Mouse (Mus musculus) mammary gland, adult 2 months (tissue): Measurements from ENCODE around the gene Troap. TPM values are rescaled to one million over a fixed set of nuclear protein-coding genes. Genes with fewer than 3 reads are reported as not detected.

ENCODE experiments used
- polyA plus RNA-seq: library from polyadenylated mRNA; depleted of rRNA; stranded (reverse); fragments of >200 nt; gene quantifications from 2 replicates; pipeline ENCODE4 v1.2.3, GENCODE M21; 2012; ENCODE audit warnings: low replicate concordance; rRNA removed

The Troap gene
- polyA plus RNA-seq: 2.3 and 3.3 TPM in 2 replicates

GRCm38 (mm10) chr15:99074019-99074599, at the start of gene Troap:
Troap (plus strand) TSS chr15:99074575.

GRCm38 (mm10) chr15:99029619-99030584, 44.5 kb upstream of the Troap start, which contains the start of gene Tuba1c:
Tuba1c (plus strand) TSS chr15:99029891.

GRCm38 (mm10) chr15:99055040-99055439, 19.3 kb upstream of the Troap start, which contains the start of gene Prph:
Prph (plus strand) TSS chr15:99055174.

GRCm38 (mm10) chr15:99087253-99088075, 13.1 kb downstream of the Troap start, which contains the start of gene C1ql4:
C1ql4 (minus strand) TSS chr15:99087817.

GRCm38 (mm10) chr15:99092870-99093269, 18.5 kb downstream of the Troap start, which contains the start of gene Dnajc22:
Dnajc22 (plus strand) TSS chr15:99093170.

GRCm38 (mm10) chr15:99125711-99126080, 51.3 kb downstream of the Troap start, which contains the start of gene Spats2:
Spats2 (plus strand) TSS chr15:99125916.

Other genes starting within 250 kb of the Troap start
- gene Prkag1, start 243.1 kb upstream of the Troap start, polyA plus RNA-seq: 52.3 and 119 TPM in 2 replicates
- 22.0 and 43.2 TPM in 2 replicates for gene Kmt2d, start 203.4 kb upstream of the Troap start, polyA plus RNA-seq
- 4.1 and 6.9 TPM in 2 replicates for gene Rhebl1, start 180.0 kb upstream of the Troap start, polyA plus RNA-seq
- 2.5 TPM in 2 replicates for gene Dhh, start 176.0 kb upstream of the Troap start, polyA plus RNA-seq
- 53.7 and 143 TPM in 2 replicates for gene Lmbr1l, start 156.3 kb upstream of the Troap start, polyA plus RNA-seq
- 1,283 and 1,704 TPM in 2 replicates for gene Tuba1b, start 140.0 kb upstream of the Troap start, polyA plus RNA-seq
- gene Gm49450, start 121.0 kb upstream of the Troap start, polyA plus RNA-seq: 83.8 and 253 TPM in 2 replicates
- 525 and 719 TPM in 2 replicates for gene Tuba1a, start 120.9 kb upstream of the Troap start, polyA plus RNA-seq
- gene Tuba1c, start 44.7 kb upstream of the Troap start, polyA plus RNA-seq: 112 and 139 TPM in 2 replicates
- 0.43 and 0.81 TPM in 2 replicates for gene Prph, start 19.4 kb upstream of the Troap start, polyA plus RNA-seq
- not detected in 2 replicates for gene C1ql4, start 13.2 kb downstream of the Troap start, polyA plus RNA-seq
- 0.66 and 0.68 TPM in 2 replicates for gene Dnajc22, start 18.6 kb downstream of the Troap start, polyA plus RNA-seq
- gene Spats2, start 51.3 kb downstream of the Troap start, polyA plus RNA-seq: 5.8 and 6.3 TPM in 2 replicates
- 1.1 and 2.6 TPM in 2 replicates for gene Kcnh3, start 150.3 kb downstream of the Troap start, polyA plus RNA-seq
- gene Mcrs1, start 177.4 kb downstream of the Troap start, polyA plus RNA-seq: 60.9 and 70.7 TPM in 2 replicates
- gene Prpf40b, start 220.5 kb downstream of the Troap start, polyA plus RNA-seq: 73.1 and 85.5 TPM in 2 replicates
- 0.07 TPM in 1 of 2 replicates, not detected in the other for gene Fam186b, start 221.3 kb downstream of the Troap start, polyA plus RNA-seq